Mouse (Mus musculus): ENCODE measurements around the gene 2900092C05Rik. TPM values are rescaled to one million over a fixed set of nuclear protein-coding genes. Genes with fewer than 3 reads are reported as not detected.

Gene 2900092C05Rik
- not detected for polyA plus RNA-seq (2017; shearing (Covaris generic))

GRCm38 (mm10) chr7:12512217-12512616, at the start of gene 2900092C05Rik:
Gene 2900092C05Rik (plus strand): TSS chr7:12512517.

DNA sequence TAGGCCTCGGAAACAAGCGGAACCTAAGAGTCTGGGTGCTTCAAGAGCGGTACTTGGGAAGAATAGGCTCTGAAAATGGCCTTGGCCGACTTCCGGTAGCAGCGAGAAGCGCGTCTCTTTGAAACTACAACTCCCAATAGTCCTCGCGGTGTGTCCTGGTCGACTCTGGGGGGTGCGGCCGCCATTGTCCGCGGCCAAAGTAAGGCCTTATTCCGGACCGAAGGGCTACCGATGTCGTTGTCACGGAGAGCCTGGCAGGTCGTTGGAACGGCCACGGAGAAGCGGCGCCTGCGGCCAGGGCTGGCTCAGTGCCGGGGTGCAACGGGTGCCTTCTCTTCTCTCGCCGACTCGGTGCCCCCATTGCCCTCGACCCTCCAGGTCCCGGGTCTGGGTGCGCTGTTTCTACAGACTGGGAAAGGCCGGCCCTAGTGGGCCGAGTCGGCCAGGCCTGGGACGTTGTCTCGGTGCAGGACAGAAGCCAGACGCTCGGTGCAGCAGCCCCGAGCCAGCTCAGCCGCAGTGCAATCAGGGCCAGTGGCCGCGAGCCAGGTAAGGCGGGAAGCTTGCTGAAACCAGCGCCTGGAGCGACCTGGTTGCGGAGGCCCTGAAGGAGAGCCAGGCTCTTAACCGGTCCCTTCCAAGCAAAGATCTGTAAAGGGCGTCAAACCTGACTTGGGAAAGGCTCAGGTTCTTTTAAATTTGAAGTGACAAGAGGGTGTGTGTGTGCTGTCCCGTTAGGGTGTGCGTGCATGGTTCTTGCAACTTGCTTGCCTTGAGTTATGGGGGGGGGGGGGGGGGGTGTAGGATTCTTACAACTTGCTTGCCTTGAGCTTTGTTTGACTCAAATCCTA, 33.9 kb upstream of the 2900092C05Rik start, which contains the start of gene Zfp606:
Gene Zfp606, plus strand, starts transcription at position 136 of the 851 bp plus-strand sequence.

Other genes with a start within 250 kb of the 2900092C05Rik start
- 0.02 TPM for gene Vmn1r81, start 244.2 kb upstream of the 2900092C05Rik start, polyA plus RNA-seq (2017; shearing (Covaris generic))
- gene Vmn1r82, start 212.1 kb upstream of the 2900092C05Rik start, polyA plus RNA-seq (2017; shearing (Covaris generic)): not detected
- not detected for gene Vmn1r83, start 183.0 kb upstream of the 2900092C05Rik start, polyA plus RNA-seq (2017; shearing (Covaris generic))
- not detected for gene Vmn1r84, start 143.2 kb upstream of the 2900092C05Rik start, polyA plus RNA-seq (2017; shearing (Covaris generic))
- 4.8 TPM for gene Zfp551, start 89.8 kb upstream of the 2900092C05Rik start, polyA plus RNA-seq (2017; shearing (Covaris generic))
- gene Zfp606, start 34.2 kb upstream of the 2900092C05Rik start, polyA plus RNA-seq (2017; shearing (Covaris generic)): 13.3 TPM
- 0.01 TPM for gene Vmn2r53, start 96.3 kb downstream of the 2900092C05Rik start, polyA plus RNA-seq (2017; shearing (Covaris generic))
- gene Vmn2r54, start 127.8 kb downstream of the 2900092C05Rik start, polyA plus RNA-seq (2017; shearing (Covaris generic)): not detected
- not detected for gene Vmn2r55, start 172.5 kb downstream of the 2900092C05Rik start, polyA plus RNA-seq (2017; shearing (Covaris generic))
- not detected for gene Vmn2r56, start 222.5 kb downstream of the 2900092C05Rik start, polyA plus RNA-seq (2017; shearing (Covaris generic))

All from inflammation-experienced regulatory T-cells, adult 16 weeks (primary cell).